Mouse (Mus musculus): ENCODE measurements around the gene Vti1a. TPM values are rescaled to one million over a fixed set of nuclear protein-coding genes. Genes with fewer than 3 reads are reported as not detected.

The Vti1a gene
- total and polyA plus RNA-seq, 2 experiments from 2014 or later = 28.2 to 37.6 TPM

- peak; percentile 13 for DNase-seq (ENCODE audit: low spot score)
- no peak for TF ChIP-seq CTCF (IDR thresholded peaks at IDR 0.05; ENCODE audit: low read depth)
- ATAC-seq = 0 out of 2 replicates have a peak, but pooled peaks have one; percentile 24
- Histone ChIP-seq H3K4me2 (ENCODE audit: low read depth, low read length) (no peak overlapping the region), H3K9me3 (ENCODE audit: low read length) (no peaks in the 10 kb centered on the region), H3K4me1 (ENCODE audit: insufficient read depth, low read length) (peaks cover 6% of the 10 kb centered on the region; the same call in 1 of the 2 replicates), H3K27me3 (ENCODE audit: insufficient read depth, low read length) (no peaks in the 10 kb centered on the region), H3K27ac (peak overlapping the region; percentile 1; the same call in 1 of the 2 replicates), H3K36me3 (ENCODE audit: insufficient read depth, low read length) (no peaks in the 10 kb centered on the region), H3K4me3 (ENCODE audit: low read length) (no peak overlapping the region), H3K9ac (replicated peaks; ENCODE audit: low read length) (no peak overlapping the region)
- 51% methylated on average over 11 of the region's 11 CpGs for WGBS
Observed at GRCm38 (mm10) chr19:55423065-55423716, 107.1 kb downstream of the Vti1a start.

GRCm38 (mm10) chr19:55423952-55424351 is 107.9 kb downstream of the Vti1a start:
- Histone ChIP-seq H3K4me2 (ENCODE audit: low read depth, low read length) (peak overlapping the region; percentile 5; the same call in 1 of the 2 replicates), H3K4me1 (ENCODE audit: insufficient read depth, low read length) (peaks cover 6% of the 10 kb centered on the region; the same call in 1 of the 2 replicates), H3K27ac (no peak overlapping the region), H3K4me3 (ENCODE audit: low read length) (no peak overlapping the region), H3K27me3 (ENCODE audit: insufficient read depth, low read length) (no peaks in the 10 kb centered on the region), H3K36me3 (ENCODE audit: insufficient read depth, low read length) (no peaks in the 10 kb centered on the region), H3K9me3 (ENCODE audit: low read length) (no peaks in the 10 kb centered on the region), H3K9ac (replicated peaks; ENCODE audit: low read length) (no peak overlapping the region)
- 43% methylated on average over 8 of the region's 8 CpGs for WGBS
- peak; percentile 89 for ATAC-seq
- peak; percentile 92 for DNase-seq (ENCODE audit: low spot score)
- TF ChIP-seq CTCF (IDR thresholded peaks at IDR 0.05; ENCODE audit: low read depth) = no peak

- H3K27me3 ChIP-seq (ENCODE audit: insufficient read depth, low read length) = no peaks in the 10 kb centered on the region
- no peak overlapping the region for H3K9ac ChIP-seq (replicated peaks; ENCODE audit: low read length)
- H3K4me2 ChIP-seq (ENCODE audit: low read depth, low read length) = 0 out of 2 replicates have a peak overlapping the region, but pooled peaks have one; percentile 5
- TF ChIP-seq CTCF (IDR thresholded peaks at IDR 0.05; ENCODE audit: low read depth) = no peak
- no peaks in the 10 kb centered on the region for H3K36me3 ChIP-seq (ENCODE audit: insufficient read depth, low read length)
- peak; percentile 58; the same call in 1 of the 2 replicates for ATAC-seq
- H3K4me3 ChIP-seq (ENCODE audit: low read length) = no peak overlapping the region
- no peak for DNase-seq (ENCODE audit: low spot score)
- peaks cover 6% of the 10 kb centered on the region; the same call in 1 of the 2 replicates for H3K4me1 ChIP-seq (ENCODE audit: insufficient read depth, low read length)
- WGBS = 61% methylated on average over 6 of the region's 6 CpGs
- H3K9me3 ChIP-seq (ENCODE audit: low read length) = no peaks in the 10 kb centered on the region
- no peak overlapping the region for H3K27ac ChIP-seq
Observed at GRCm38 (mm10) chr19:55424507-55424906, 108.4 kb downstream of the Vti1a start.

- no peak overlapping the region for H3K27ac ChIP-seq
- no peaks in the 10 kb centered on the region for H3K4me1 ChIP-seq (ENCODE audit: insufficient read depth, low read length)
- 82% methylated on average over 3 of the region's 3 CpGs for WGBS
- H3K9me3 ChIP-seq (ENCODE audit: low read length) = no peaks in the 10 kb centered on the region
- H3K27me3 ChIP-seq (ENCODE audit: insufficient read depth, low read length) = no peaks in the 10 kb centered on the region
- no peak for ATAC-seq
- no peak overlapping the region for H3K4me2 ChIP-seq (ENCODE audit: low read depth, low read length)
- TF ChIP-seq CTCF (IDR thresholded peaks at IDR 0.05; ENCODE audit: low read depth) = no peak
- no peak overlapping the region for H3K9ac ChIP-seq (replicated peaks; ENCODE audit: low read length)
- no peaks in the 10 kb centered on the region for H3K36me3 ChIP-seq (ENCODE audit: insufficient read depth, low read length)
- DNase-seq (ENCODE audit: low spot score) = no peak
- H3K4me3 ChIP-seq (ENCODE audit: low read length) = no peak overlapping the region
Observed at GRCm38 (mm10) chr19:55440306-55440705, 124.2 kb downstream of the Vti1a start.

GRCm38 (mm10) chr19:55443618-55444017 is 127.5 kb downstream of the Vti1a start:
- ATAC-seq = no peak
- no peak for TF ChIP-seq CTCF (IDR thresholded peaks at IDR 0.05; ENCODE audit: low read depth)
- Histone ChIP-seq H3K4me3 (ENCODE audit: low read length) (no peak overlapping the region), H3K4me1 (ENCODE audit: insufficient read depth, low read length) (peaks cover 2% of the 10 kb centered on the region; the same call in 1 of the 2 replicates), H3K9ac (replicated peaks; ENCODE audit: low read length) (no peak overlapping the region), H3K4me2 (ENCODE audit: low read depth, low read length) (no peak overlapping the region), H3K9me3 (ENCODE audit: low read length) (no peaks in the 10 kb centered on the region), H3K36me3 (ENCODE audit: insufficient read depth, low read length) (no peaks in the 10 kb centered on the region), H3K27ac (no peak overlapping the region), H3K27me3 (ENCODE audit: insufficient read depth, low read length) (no peaks in the 10 kb centered on the region)
- 66% methylated on average over 8 of the region's 8 CpGs for WGBS
- no peak for DNase-seq (ENCODE audit: low spot score)

GRCm38 (mm10) chr19:55449084-55449483 is 133.0 kb downstream of the Vti1a start:
- H3K27ac ChIP-seq = no peak overlapping the region
- DNase-seq (ENCODE audit: low spot score) = peak; percentile 69
- H3K9me3 ChIP-seq (ENCODE audit: low read length) = no peaks in the 10 kb centered on the region
- H3K9ac ChIP-seq (replicated peaks; ENCODE audit: low read length) = no peak overlapping the region
- no peak for TF ChIP-seq CTCF (IDR thresholded peaks at IDR 0.05; ENCODE audit: low read depth)
- 0 out of 2 replicates have a peak, but pooled peaks have one; percentile 66 for ATAC-seq
- H3K36me3 ChIP-seq (ENCODE audit: insufficient read depth, low read length) = no peaks in the 10 kb centered on the region
- H3K4me2 ChIP-seq (ENCODE audit: low read depth, low read length) = peak overlapping the region; percentile 34; the same call in 1 of the 2 replicates
- H3K4me1 ChIP-seq (ENCODE audit: insufficient read depth, low read length) = peaks cover 11% of the 10 kb centered on the region
- WGBS = 23% methylated on average over 13 of the region's 13 CpGs
- H3K4me3 ChIP-seq (ENCODE audit: low read length) = no peak overlapping the region
- no peaks in the 10 kb centered on the region for H3K27me3 ChIP-seq (ENCODE audit: insufficient read depth, low read length)

GRCm38 (mm10) chr19:55449506-55449905 is 133.4 kb downstream of the Vti1a start:
- H3K27ac ChIP-seq = no peak overlapping the region
- ATAC-seq = no peak

More at GRCm38 (mm10) chr19:55449506-55449905, 133.4 kb downstream of the Vti1a start:
- Histone ChIP-seq H3K36me3 (ENCODE audit: insufficient read depth, low read length) (no peaks in the 10 kb centered on the region), H3K9me3 (ENCODE audit: low read length) (no peaks in the 10 kb centered on the region), H3K4me3 (ENCODE audit: low read length) (no peak overlapping the region), H3K9ac (replicated peaks; ENCODE audit: low read length) (no peak overlapping the region), H3K4me1 (ENCODE audit: insufficient read depth, low read length) (peaks cover 11% of the 10 kb centered on the region), H3K27me3 (ENCODE audit: insufficient read depth, low read length) (no peaks in the 10 kb centered on the region), H3K4me2 (ENCODE audit: low read depth, low read length) (no peak overlapping the region; the same call in 1 of the 2 replicates)
- WGBS = 40% methylated on average over 6 of the region's 6 CpGs
- TF ChIP-seq CTCF (IDR thresholded peaks at IDR 0.05; ENCODE audit: low read depth) = no peak
- DNase-seq (ENCODE audit: low spot score) = peak; percentile 12

Data from hindbrain, postnatal 0 days (tissue).